Mouse (Mus musculus) fat pad, adult 2 months (tissue): ENCODE data around the gene Mcu.

Experiments used
- DNase-seq: peaks from one replicate; pipeline ENCODE4 v3.0.0-alpha.2; 2011; ENCODE audit warnings: low read depth, low spot score; ENCODE audit errors: extremely low read depth

Gene Mcu

DNA sequence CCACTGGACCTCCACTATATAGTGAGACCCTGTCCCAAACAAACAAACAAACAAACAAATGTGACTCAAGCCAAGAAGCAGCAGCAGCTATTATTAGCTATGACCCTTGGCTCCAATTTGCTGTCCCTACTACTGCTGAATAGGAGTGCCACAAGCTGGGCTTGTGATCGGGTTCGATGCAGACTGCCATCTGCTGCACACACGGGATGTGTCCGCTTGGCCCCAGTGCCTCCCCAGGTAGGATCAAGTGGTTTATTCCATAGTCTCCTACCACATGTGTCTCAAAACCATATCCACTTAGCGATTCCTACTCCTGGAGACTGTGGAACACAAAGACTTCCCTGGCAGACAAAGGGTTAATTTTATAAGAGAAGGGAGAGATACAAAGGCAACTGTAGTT, 2.4 kb downstream of the Mcu start:
- no peak for DNase-seq

DNA sequence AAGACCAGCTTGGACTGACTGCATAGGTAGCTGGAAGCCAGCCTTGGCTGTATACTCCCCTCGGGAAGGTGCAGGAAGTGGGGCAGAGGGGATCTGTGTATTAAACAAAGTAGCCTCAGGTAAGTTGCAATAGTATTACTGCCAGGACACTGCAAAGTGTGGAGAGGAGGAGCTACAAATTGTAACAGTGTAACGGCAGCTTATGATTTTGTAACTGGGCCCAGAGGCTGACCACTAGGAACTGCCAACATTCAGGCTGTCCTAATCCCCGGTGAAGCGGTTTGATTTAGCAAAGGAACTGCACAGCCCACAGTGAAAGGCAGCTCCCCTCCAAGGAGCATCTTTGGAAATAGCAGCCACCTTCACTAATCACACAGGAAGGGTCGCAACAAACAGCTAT, 3.2 kb downstream of the Mcu start:
- DNase-seq, result no peak

DNA sequence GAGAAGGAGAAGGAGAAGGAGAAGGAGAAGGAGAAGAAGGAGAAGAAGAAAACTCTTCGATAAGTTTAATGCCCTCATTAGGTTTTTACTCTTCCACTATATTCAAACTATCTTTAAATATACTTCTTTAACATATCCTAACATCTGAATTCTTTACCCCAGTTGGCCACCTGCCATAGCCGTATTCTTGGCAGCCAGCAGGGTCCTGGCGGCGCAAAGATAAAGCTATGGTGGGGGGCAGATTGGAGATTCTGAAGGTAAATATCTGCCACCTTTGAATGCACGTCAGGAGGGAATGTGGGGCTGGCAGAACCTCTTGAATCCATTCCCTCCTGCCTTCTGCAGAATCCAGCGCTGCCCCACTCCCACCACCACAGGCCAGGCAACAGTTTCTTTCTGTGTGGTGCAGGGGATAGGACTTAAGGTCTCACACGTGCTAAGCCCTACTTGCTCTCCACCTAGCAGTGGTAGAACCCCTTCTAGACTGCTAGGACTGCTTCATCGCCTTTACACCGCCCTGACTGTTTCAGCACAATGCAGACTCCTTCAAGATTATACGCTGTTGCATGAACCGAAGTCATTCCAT, 11.5 kb downstream of the Mcu start:
- DNase-seq, result no peak

DNA sequence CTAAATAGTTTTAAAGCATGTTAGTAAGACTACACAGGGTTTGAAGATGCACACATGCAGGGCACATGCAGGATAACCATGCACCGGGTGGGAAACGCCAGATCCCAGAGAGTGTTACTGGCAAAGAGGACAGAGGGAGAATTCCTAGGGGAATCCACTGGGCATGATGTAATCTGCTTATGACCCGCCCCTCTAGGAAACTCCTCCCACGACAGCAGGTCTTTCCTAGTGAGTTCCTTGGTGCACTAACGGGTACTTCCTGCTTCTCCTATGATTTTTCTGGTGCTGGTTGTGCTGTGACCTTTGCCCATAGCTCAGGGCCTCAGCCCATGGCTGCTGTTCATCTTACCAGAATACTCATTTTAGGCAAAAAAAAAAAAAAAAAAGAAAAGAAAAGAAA, 12.6 kb downstream of the Mcu start:
- DNase-seq, result no peak

DNA sequence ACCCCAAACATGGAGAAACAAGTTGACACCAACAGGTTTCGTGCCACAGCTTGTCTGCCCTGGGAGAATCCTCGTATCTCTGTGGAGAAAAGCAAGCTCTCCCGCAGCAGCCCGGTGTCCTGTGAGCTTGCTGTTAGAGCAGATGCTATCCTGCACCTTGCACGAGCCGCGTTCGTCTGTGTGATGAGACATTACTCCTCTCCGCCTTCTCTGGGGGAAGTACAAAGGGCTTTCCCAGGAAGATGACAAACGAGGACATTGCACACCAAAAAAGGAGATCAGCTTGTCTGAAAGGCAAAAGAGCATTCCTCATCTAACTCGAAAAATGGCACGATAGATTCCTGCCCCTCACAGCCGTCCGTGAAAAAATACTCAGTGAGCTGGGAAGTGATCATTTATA, 13.6 kb downstream of the Mcu start:
- no peak for DNase-seq

DNA sequence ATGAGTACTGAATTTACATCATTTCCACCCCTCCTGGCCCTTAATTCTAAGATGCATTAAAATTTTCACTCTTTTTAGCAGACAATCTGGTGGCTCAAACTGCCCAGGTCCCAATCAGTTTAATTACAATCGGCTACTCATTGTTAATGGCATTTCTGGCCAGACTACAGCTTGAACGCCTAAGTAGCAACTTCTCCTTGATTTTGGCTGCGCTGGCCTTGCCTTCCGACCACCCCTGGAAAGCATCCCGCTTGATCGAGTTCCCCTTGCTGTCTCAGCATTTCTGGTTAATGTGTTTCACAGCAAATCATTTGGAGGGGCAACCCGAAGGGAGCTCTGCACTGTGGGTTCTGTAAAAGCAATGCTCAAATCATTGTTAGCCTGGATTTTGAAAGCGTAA, 14.4 kb downstream of the Mcu start:
- no peak for DNase-seq

DNA sequence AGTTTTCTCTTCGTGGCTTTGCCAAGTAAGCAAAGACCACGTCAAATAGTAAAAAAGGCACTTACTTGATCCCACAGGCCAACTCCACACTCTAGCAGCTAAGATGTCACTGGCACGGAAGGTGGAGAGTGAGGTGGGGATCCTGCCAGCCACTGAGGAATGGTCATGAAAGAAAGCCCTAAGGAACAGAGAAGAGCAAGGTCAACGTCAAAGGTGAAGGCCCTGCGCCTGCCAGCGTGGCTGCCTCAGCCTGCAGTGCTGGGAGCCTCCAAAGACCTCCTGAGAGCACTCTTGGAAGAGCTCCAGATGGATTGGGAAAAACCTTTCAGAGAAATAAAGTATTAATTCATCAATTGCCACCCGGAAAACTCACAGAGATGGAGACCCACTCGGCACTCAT, 16.0 kb downstream of the Mcu start:
- no peak for DNase-seq

DNA sequence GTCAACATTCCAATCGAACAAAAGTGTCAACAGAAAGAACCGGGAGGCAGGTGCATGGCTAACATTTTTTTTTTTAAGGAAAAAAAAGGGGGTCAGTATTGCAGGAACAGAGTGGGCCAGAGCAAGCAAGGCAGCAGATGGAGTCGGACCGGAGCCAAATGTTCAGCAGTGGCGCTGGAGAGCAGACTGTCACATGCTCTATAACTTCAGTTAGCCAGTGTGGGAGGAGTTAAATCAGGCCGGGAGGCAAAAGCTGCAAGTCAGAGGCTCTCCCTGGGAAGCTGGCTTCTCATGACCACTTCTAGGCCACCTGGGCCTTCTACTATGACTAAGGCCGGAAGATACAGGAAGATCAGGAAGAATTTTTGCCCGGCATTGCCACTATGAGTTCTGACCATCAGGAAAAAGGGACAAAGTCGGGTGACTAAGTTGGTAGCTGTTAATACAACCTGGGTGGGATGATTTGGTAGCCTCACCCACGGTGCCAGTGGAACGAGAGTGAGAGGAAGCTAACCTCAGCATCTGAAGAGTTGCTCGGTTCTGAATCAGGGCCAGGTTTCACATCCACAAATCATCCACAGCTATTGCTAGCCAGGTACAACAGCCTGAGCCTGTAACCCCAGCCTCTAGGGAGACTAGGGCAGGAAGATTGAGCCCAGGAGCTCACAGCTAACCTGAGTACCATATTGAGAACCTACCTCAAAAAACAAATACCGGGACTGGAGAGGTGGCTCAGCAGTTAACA, 22.5 kb downstream of the Mcu start:
- no peak for DNase-seq

DNA sequence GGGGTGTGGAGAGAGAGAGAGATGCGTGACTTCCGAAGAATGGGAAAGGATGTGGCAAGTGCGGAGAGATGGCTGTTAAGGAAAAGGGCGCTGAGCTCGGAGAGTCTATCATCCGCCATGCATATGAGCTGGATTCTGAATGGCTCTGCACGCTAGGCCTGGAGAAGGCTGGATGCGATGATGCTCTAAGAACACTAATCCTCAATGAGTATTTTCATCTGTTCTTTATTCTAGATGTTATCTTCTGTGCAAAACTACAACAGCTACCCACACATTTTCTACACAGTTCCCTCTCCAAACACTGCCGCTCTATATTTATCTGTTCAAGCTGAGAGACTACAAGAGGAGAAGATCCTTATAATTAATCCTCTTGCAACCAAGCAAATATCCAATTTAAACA, 25.9 kb downstream of the Mcu start:
- no peak for DNase-seq

DNA sequence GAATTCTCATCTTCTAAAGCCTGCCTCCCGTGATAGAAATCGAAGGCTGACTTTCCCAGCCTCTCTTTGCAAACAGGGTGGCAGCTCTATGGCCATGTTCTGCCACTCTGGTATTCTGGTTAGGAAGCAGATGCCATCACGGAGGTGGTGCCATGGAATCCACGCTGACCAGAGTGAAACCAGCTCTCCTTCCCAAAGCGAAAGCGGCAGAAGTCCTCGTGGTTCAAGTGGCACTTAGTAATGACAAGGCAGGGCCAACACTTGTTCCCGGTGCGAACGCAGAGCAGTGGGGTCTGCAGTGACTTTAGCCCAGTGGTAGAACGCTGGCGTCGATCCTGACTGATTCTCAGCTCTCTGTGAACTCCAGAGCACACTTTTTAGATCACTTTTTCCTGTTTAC, 26.6 kb downstream of the Mcu start:
- no peak for DNase-seq

DNA sequence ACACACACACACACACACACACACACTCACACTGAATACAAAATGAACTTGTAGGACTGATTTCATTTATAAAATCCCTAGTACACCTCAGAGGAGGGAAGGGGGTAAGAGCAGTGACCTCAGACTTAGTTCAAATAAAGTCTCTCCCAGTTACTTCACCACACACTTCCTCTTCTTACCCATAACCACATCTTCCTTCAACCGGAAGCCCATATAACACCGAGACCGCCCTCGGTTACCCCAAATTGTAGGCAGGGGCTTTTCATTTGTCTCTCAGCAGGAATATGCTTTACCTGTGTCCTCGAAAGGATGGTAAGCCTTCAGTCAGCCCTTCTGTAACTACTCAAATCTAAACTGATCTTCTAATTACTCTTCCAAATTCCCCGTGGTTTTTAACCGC, 27.1 kb downstream of the Mcu start:
- DNase-seq, result no peak

DNA sequence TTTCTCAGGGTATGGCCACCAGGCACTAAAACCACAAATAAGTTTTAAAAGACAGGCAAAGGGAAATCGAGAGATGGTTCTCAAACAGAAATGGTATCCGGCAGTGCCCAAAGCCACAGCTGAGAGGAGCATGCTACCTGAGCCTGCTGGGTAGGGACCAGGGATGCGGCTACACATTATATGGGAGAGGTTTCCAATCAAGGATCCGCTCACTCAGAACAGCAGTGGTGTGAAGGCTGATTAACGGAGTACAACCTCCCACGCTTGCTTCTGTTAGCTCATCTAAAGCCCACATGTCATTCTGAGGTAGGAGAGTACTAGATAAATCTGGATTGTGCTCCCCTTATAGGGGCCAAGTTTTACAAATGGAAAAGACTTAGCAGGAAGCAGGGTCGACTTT, 28.4 kb downstream of the Mcu start:
- no peak for DNase-seq

DNA sequence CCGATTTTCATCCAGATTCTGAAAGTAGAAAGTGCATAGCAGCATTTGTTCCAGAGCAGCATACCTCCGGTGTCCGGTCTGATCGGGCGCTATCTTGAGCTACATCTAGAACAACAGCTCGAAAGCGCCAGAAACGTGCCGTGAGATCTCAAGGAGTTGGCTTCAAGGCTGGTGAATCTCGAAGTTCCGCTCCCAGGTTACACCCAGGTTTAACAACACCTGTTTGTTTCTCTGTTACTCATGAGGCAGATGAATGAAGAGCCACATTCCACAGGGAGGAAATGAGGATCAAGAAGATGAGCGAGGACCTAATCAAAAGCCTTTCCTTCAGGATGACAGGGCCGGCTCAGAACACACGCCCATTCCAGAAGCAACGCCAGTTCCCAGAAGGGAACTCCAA, 29.7 kb downstream of the Mcu start:
- DNase-seq, result no peak

DNA sequence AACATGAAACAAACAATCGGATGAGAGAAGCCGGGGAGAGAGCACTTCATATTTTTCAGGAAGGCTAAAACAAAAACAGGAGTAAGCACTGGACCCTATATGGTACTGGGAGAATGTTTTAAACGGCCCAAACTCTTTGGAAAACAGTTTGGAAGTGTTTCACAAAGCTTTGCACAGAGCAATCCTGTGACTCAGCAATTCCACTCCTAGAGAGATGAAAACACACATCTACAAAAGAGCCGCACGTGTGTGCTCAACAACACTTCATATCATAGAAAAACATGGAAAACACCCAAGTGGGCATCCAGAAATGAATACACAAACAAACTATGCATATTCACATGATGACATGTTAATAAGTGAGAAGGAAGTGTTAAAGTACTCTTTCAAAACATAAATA, 30.9 kb downstream of the Mcu start:
- DNase-seq, result no peak

DNA sequence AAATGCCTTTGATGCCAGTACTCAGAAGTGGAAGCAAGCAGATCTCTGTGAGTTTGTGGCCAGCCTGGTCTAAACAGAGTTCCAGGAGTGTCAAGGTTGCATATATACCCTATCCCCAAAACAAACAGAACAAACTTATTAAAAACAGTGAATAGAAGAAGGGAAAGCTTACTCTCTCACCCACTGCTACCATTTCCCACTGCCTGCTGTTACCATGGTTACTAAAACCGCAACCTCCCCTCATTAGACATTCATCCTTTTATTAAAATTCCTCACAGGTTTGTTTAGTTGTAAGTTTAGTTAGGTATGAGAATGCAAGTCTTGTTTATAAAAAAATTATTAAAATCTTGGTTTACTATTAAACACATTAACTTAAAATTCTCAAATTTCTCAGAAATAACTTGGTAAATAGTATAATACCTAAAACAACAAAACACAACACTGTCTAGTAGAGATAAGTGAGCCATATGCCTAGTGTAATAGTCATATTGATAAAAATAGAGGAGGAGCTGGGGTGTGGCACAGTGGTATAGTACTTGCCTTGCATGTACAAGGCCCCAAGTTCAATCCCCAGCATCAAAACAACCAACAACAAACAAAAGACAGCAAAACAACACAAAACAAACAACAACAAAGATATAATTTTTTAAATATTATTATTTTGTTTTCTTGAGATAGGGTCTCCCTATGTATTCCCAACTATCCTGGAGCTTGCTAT, 34.5 kb downstream of the Mcu start:
- DNase-seq, result no peak

DNA sequence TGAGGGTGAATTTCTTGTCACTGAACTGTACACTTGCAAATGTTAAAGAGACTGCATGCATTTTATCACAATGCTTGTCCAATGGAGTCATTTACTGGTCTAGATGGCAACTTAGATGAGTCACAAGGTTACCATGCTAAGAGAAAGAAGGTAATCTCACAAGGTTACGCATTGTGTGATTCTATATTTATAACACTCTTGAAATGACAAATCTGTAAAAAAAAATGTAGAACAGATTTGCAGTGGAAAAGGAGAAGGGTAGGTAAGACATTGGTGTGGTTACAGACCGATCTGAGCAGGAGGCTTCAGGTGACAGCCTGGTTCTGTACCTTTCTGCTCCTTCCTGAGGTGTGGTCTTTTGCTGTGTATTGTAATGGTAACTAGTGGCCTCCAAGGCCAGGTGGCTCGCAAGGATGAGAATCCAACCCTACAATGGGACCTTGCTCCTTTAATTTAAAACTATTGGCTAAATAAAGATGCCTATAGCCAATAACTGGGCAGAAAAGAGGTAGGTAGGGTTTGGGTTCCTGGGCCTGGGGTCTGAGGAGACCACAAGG, 35.8 kb downstream of the Mcu start:
- DNase-seq, result no peak

DNA sequence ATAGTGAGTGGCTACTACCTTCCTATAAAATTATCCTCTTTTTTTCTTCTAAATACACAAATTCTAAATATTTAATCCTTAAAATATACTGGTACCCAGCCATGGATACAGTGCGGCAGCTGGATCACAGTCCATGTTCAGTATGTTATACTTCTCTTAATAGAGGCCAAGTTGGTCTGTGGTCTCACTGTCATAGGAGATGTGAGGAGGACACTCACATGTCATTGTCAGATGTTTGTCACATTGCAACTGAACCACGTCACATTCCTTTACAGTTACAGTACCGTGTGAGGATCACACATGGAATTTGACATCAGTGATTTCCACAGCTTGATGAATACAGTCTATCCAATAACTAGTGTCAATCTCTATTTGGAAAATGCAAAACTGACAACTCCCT, 36.8 kb downstream of the Mcu start:
- no peak for DNase-seq

DNA sequence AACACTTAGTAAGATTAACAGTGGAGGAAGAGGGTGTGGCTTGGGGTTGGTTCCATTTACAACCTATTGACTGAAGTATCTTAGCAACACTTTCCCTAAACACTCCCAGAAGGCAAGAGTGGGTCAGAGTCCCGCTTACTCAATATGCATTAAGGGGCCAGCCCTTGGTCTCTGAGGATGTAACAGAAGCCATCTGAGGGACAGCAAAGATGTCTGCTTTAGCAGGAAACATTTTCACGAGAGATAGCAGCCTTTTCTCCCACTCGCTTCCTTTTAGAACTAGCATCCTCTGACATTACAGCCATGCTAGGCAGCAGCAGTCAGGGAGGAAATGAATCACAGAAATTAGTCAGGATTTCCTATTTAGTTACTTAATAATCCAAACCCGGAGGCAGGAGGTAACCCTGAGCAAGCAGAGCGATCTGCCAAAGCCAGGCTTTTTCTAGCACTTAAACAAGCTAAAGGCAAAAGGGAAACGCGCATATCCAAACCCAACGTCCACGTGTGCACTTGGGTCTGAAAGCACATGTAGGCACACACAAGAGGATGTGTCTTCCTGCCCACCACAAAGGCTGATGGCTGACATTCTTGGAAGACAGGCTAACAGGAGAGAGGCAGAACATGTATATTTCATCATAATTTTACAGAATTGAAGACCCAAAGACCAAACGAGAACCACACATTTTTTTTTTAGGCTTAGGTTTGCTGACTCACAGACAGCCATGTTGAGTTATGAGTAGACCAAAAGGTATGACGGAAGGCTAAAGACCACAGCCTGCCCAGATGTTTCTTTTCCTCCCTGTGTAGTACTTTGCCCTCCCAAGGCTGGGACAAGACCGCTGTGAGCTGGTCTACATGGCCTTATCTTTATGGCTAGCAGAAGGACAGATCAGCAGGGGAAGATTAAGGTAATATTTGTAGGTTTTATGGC, 38.4 kb downstream of the Mcu start:
- DNase-seq, result no peak

DNA sequence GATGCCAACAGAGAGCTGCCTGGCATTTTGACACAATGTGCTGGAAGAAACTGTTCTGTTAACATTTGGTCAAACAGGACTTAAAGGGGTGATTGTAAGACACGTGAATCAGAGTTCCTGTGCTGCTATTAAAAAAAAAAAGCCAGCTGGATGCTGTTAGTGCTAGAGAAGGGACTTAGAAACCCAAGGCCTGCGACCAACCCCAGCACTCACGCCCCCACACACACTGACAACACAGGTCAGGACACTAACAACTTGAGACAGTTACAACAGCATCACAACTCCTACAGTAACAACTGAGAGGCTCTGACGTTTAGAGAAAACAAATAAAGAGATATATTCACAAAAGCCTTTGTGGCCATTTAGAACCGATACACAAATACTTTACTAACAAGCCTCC, 40.2 kb downstream of the Mcu start:
- no peak for DNase-seq

DNA sequence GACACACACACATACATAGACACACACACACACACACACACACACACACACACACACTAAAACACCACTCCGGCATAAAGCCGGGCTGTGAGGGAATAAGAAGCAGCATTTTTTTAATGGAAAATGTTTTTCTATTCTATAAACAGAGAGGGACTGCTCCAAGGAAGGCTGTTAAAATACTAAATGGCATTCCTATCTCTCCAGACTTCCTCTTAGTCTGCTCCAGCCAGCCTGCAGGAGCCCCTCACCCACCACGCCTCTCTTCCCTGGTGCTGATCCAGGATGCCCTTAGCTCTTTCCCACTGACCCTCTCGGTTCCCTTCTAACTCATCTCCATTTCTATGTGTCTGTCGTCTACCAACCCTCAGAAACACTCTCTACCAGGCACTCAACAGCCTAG, 44.5 kb downstream of the Mcu start:
- no peak for DNase-seq

DNA sequence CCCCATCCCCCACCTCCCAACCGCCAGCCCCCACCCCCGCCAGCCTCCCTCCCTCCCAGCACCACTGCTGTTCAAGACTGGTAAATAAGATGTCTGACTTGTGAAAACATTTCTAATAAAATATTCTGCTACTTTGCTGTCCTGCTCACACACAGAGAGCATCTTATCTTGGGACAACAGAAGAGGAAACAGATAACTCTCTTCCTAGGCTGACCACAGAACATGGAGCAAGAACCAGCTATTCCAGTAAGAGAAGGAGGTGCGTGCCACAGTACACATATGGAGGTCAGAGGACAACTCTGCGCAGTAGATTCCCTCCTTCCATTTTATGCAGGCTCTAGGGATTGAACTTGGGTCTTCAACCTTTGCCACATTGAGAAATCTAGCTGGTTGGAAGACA, 45.2 kb downstream of the Mcu start:
- DNase-seq, result no peak
